Mouse (Mus musculus) hindbrain, embryonic 12.5 days (tissue): ENCODE data around the gene Adgrd1. TPM values are rescaled to one million over a fixed set of nuclear protein-coding genes. Genes with fewer than 3 reads are reported as not detected.
A peak's percentile ranks its signal among the peaks of the same experiment; 100 is the strongest.

Source experiments
- ATAC-seq: fragments of 200-750 bp; cut with Nextera tagmentation; 2 replicates; pipeline ENCODE4 v1.8.0; 2017; ENCODE audit warnings: moderate TSS enrichment; ENCODE audit not compliant: low FRiP score
- H3K27ac ChIP-seq: fragments of 300-500 bp; sonication (generic); 2 replicates; pipeline ENCODE4 v1.5.1; 2016; ENCODE audit warnings: mild to moderate bottlenecking
- H3K27me3 ChIP-seq: fragments of 300-500 bp; sonication (generic); 2 replicates; pipeline ENCODE4 v1.6.1; 2016; ENCODE audit warnings: mild to moderate bottlenecking
- H3K36me3 ChIP-seq: fragments of 300-500 bp; sonication (generic); 2 replicates; pipeline ENCODE4 v1.6.1; 2016; ENCODE audit warnings: mild to moderate bottlenecking
- H3K4me1 ChIP-seq: fragments of 300-500 bp; sonication (generic); 2 replicates; pipeline ENCODE4 v1.6.1; 2016
- H3K4me2 ChIP-seq: fragments of 300-500 bp; sonication (generic); replicated peaks from 2 replicates; pipeline ENCODE4 v1.6.1; 2016; ENCODE audit warnings: mild to moderate bottlenecking
- H3K4me3 ChIP-seq: fragments of 300-500 bp; sonication (generic); 2 replicates; pipeline ENCODE4 v1.5.1; 2016; ENCODE audit warnings: mild to moderate bottlenecking
- H3K9ac ChIP-seq: fragments of 300-500 bp; sonication (generic); 2 replicates; pipeline ENCODE4 v1.6.1; 2016; ENCODE audit warnings: mild to moderate bottlenecking, moderate library complexity
- H3K9me3 ChIP-seq: fragments of 300-500 bp; sonication (generic); replicated peaks from 2 replicates; pipeline ENCODE4 v1.6.1; 2016; ENCODE audit warnings: mild to moderate bottlenecking
- WGBS: fragments of 180-500 bp; shearing (Covaris S2); methylation state at CpG from one replicate; pipeline ENCODE4 v1.1.7; 2016; 5-methylcytosine and 5-hydroxymethylcytosine counted together
- polyA plus RNA-seq: library from polyadenylated mRNA; unstranded; fragments of >200 nt; fragmentation: Nextera tagmentation; extraction: Ambion mirVana; gene quantifications from 2 replicates; pipeline ENCODE4 v1.2.1, GENCODE M21; 2016

Adgrd1 gene
- polyA plus RNA-seq, 1 experiment from 2014 or later, result 0.09 TPM

GRCm38 (mm10) chr5:129138576-129138975 lies 42.0 kb downstream of the Adgrd1 start:
- H3K4me2 ChIP-seq, result no peak overlapping the region
- no peaks in the 10 kb centered on the region for H3K27me3 ChIP-seq
- 69% methylated on average over 15 of the region's 15 CpGs for WGBS
- 0 out of 2 replicates have a peak, but pooled peaks cover 2% of the 10 kb centered on the region for H3K4me1 ChIP-seq
- ATAC-seq, result no peak
- no peaks in the 10 kb centered on the region for H3K36me3 ChIP-seq
- no peaks in the 10 kb centered on the region for H3K9me3 ChIP-seq
- no peak overlapping the region for H3K4me3 ChIP-seq
- H3K27ac ChIP-seq, result peak overlapping the region; percentile 36
- no peak overlapping the region for H3K9ac ChIP-seq

GRCm38 (mm10) chr5:129142801-129143200 lies 46.3 kb downstream of the Adgrd1 start:
- WGBS, result 64% methylated on average over 5 of the region's 5 CpGs
- H3K27ac ChIP-seq, result no peak overlapping the region
- no peaks in the 10 kb centered on the region for H3K4me1 ChIP-seq
- ATAC-seq, result no peak
- no peaks in the 10 kb centered on the region for H3K9me3 ChIP-seq
- no peak overlapping the region for H3K4me2 ChIP-seq
- H3K27me3 ChIP-seq, result no peaks in the 10 kb centered on the region
- H3K36me3 ChIP-seq, result no peaks in the 10 kb centered on the region
- H3K9ac ChIP-seq, result no peak overlapping the region
- no peak overlapping the region for H3K4me3 ChIP-seq

GRCm38 (mm10) chr5:129145307-129145935 lies 48.9 kb downstream of the Adgrd1 start:
- ATAC-seq, result no peak
- Histone ChIP-seq H3K36me3 (no peaks in the 10 kb centered on the region), H3K4me2 (no peak overlapping the region), H3K9ac (no peak overlapping the region), H3K27ac (no peak overlapping the region), H3K9me3 (no peaks in the 10 kb centered on the region), H3K4me1 (0 out of 2 replicates have a peak, but pooled peaks cover 6% of the 10 kb centered on the region), H3K4me3 (no peak overlapping the region), H3K27me3 (no peaks in the 10 kb centered on the region)
- 82% methylated on average over 8 of the region's 8 CpGs for WGBS

GRCm38 (mm10) chr5:129146892-129147509 lies 50.5 kb downstream of the Adgrd1 start:
- no peaks in the 10 kb centered on the region for H3K27me3 ChIP-seq
- WGBS, result 80% methylated on average over 12 of the region's 12 CpGs
- H3K4me2 ChIP-seq, result no peak overlapping the region
- H3K4me3 ChIP-seq, result no peak overlapping the region
- no peak overlapping the region for H3K27ac ChIP-seq
- H3K9ac ChIP-seq, result no peak overlapping the region
- ATAC-seq, result no peak
- peaks cover 19% of the 10 kb centered on the region for H3K4me1 ChIP-seq
- no peaks in the 10 kb centered on the region for H3K36me3 ChIP-seq
- no peaks in the 10 kb centered on the region for H3K9me3 ChIP-seq

GRCm38 (mm10) chr5:129148485-129148884 lies 51.9 kb downstream of the Adgrd1 start:
- 48% methylated on average over 9 of the region's 9 CpGs for WGBS
- ATAC-seq, result no peak
- Histone ChIP-seq H3K36me3 (no peaks in the 10 kb centered on the region), H3K27me3 (no peaks in the 10 kb centered on the region), H3K4me1 (peaks cover 19% of the 10 kb centered on the region), H3K4me3 (no peak overlapping the region), H3K9ac (no peak overlapping the region), H3K9me3 (no peaks in the 10 kb centered on the region), H3K4me2 (no peak overlapping the region), H3K27ac (no peak overlapping the region)

GRCm38 (mm10) chr5:129155023-129155901 lies 58.7 kb downstream of the Adgrd1 start:
- H3K27ac ChIP-seq, result peak overlapping the region; percentile 73
- no peaks in the 10 kb centered on the region; the same call in 1 of the 2 replicates for H3K27me3 ChIP-seq
- no peak overlapping the region for H3K9ac ChIP-seq
- no peak for ATAC-seq
- no peaks in the 10 kb centered on the region for H3K9me3 ChIP-seq
- peak overlapping the region; percentile 22; the same call in 1 of the 2 replicates for H3K4me2 ChIP-seq
- no peak overlapping the region for H3K4me3 ChIP-seq
- H3K4me1 ChIP-seq, result peaks cover 32% of the 10 kb centered on the region
- no peaks in the 10 kb centered on the region for H3K36me3 ChIP-seq
- 62% methylated on average over 14 of the region's 14 CpGs for WGBS

- peak; percentile 76 for ATAC-seq
- no peaks in the 10 kb centered on the region for H3K9me3 ChIP-seq
- no peaks in the 10 kb centered on the region for H3K36me3 ChIP-seq
- H3K4me1 ChIP-seq, result peaks cover 28% of the 10 kb centered on the region
- H3K9ac ChIP-seq, result no peak overlapping the region
- peak overlapping the region; percentile 22 for H3K4me2 ChIP-seq
- H3K4me3 ChIP-seq, result no peak overlapping the region
- WGBS, result 10% methylated on average over 9 of the region's 9 CpGs
- peak overlapping the region; percentile 73 for H3K27ac ChIP-seq
- H3K27me3 ChIP-seq, result no peaks in the 10 kb centered on the region; the same call in 1 of the 2 replicates
Measured at GRCm38 (mm10) chr5:129155902-129156311, 59.4 kb downstream of the Adgrd1 start.

GRCm38 (mm10) chr5:129161372-129162051 lies 65.0 kb downstream of the Adgrd1 start:
- ATAC-seq, result no peak
- 82% methylated on average over 11 of the region's 11 CpGs for WGBS
- Histone ChIP-seq H3K9ac (no peak overlapping the region), H3K27ac (no peak overlapping the region), H3K4me1 (peaks cover 8% of the 10 kb centered on the region), H3K4me2 (no peak overlapping the region), H3K4me3 (no peak overlapping the region), H3K27me3 (no peaks in the 10 kb centered on the region), H3K36me3 (no peaks in the 10 kb centered on the region), H3K9me3 (no peaks in the 10 kb centered on the region)

GRCm38 (mm10) chr5:129163416-129163815 lies 66.9 kb downstream of the Adgrd1 start:
- Histone ChIP-seq H3K27me3 (no peaks in the 10 kb centered on the region), H3K36me3 (no peaks in the 10 kb centered on the region), H3K4me3 (no peak overlapping the region), H3K9ac (no peak overlapping the region), H3K9me3 (no peaks in the 10 kb centered on the region), H3K4me1 (no peaks in the 10 kb centered on the region), H3K27ac (no peak overlapping the region), H3K4me2 (no peak overlapping the region)
- no peak for ATAC-seq
- WGBS, result 71% methylated on average over 8 of the region's 8 CpGs

GRCm38 (mm10) chr5:129164091-129164490 lies 67.5 kb downstream of the Adgrd1 start:
- no peak overlapping the region for H3K4me2 ChIP-seq
- no peak for ATAC-seq
- no peak overlapping the region for H3K9ac ChIP-seq
- H3K4me3 ChIP-seq, result no peak overlapping the region
- WGBS, result 33% methylated on average over 10 of the region's 10 CpGs
- H3K27me3 ChIP-seq, result no peaks in the 10 kb centered on the region
- H3K36me3 ChIP-seq, result no peaks in the 10 kb centered on the region
- H3K27ac ChIP-seq, result no peak overlapping the region
- no peaks in the 10 kb centered on the region for H3K9me3 ChIP-seq
- peaks cover under 1% of the 10 kb centered on the region for H3K4me1 ChIP-seq

GRCm38 (mm10) chr5:129164911-129165584 lies 68.5 kb downstream of the Adgrd1 start:
- peaks cover 10% of the 10 kb centered on the region for H3K4me1 ChIP-seq
- 92% methylated on average over 10 of the region's 10 CpGs for WGBS
- H3K4me3 ChIP-seq, result no peak overlapping the region
- no peaks in the 10 kb centered on the region for H3K27me3 ChIP-seq
- H3K9ac ChIP-seq, result no peak overlapping the region
- no peaks in the 10 kb centered on the region for H3K9me3 ChIP-seq
- no peaks in the 10 kb centered on the region for H3K36me3 ChIP-seq
- no peak for ATAC-seq
- no peak overlapping the region for H3K27ac ChIP-seq
- H3K4me2 ChIP-seq, result no peak overlapping the region
